Mouse (Mus musculus) gastrocnemius, postnatal 10 days (tissue): Measurements from ENCODE around the gene Sept1. TPM values are rescaled to one million over a fixed set of nuclear protein-coding genes. Genes with fewer than 3 reads are reported as not detected.
A peak's percentile ranks its signal among the peaks of the same experiment; 100 is the strongest.

Experiments used
- DNase-seq: peaks from one replicate; pipeline ENCODE4 v3.0.0; 2021; ENCODE audit warnings: mixed read lengths
- total RNA-seq, 2 experiments: library from RNA; stranded (reverse); gene quantifications; 2 replicates each; pipeline ENCODE4 v1.2.3; 2021

Gene Sept1
- total RNA-seq, 2 experiments from 2014 or later: 6.9 to 7.5 TPM

- no peak for DNase-seq
Measured at GRCm38 (mm10) chr7:127218670-127219069, 14.3 kb downstream of the Sept1 start.

GRCm38 (mm10) chr7:127217901-127218642 lies 14.9 kb downstream of the Sept1 start:
- DNase-seq: no peak

- DNase-seq: no peak
Measured at GRCm38 (mm10) chr7:127217475-127217874, 15.5 kb downstream of the Sept1 start.

- no peak for DNase-seq
Measured at GRCm38 (mm10) chr7:127216307-127216706, 16.6 kb downstream of the Sept1 start.

GRCm38 (mm10) chr7:127214981-127215871 lies 17.7 kb downstream of the Sept1 start:
- peak; percentile 71 for DNase-seq

- peak; percentile 60 for DNase-seq
Measured at GRCm38 (mm10) chr7:127214521-127214920, 18.4 kb downstream of the Sept1 start.

GRCm38 (mm10) chr7:127213930-127214329 lies 19.0 kb downstream of the Sept1 start:
- DNase-seq: no peak

GRCm38 (mm10) chr7:127213485-127213884 lies 19.4 kb downstream of the Sept1 start:
- no peak for DNase-seq

- peak; percentile 57 for DNase-seq
Measured at GRCm38 (mm10) chr7:127212432-127213250, 20.3 kb downstream of the Sept1 start.

GRCm38 (mm10) chr7:127211014-127211745 lies 21.8 kb downstream of the Sept1 start:
- no peak for DNase-seq

- DNase-seq: no peak
Measured at GRCm38 (mm10) chr7:127210266-127210665, 22.7 kb downstream of the Sept1 start.

GRCm38 (mm10) chr7:127209851-127210250 lies 23.1 kb downstream of the Sept1 start:
- DNase-seq: no peak

- DNase-seq: peak; percentile 96
Measured at GRCm38 (mm10) chr7:127208553-127209438, 24.1 kb downstream of the Sept1 start, which contains the start of gene Mylpf. Gene Mylpf (plus strand): TSS chr7:127208890.

GRCm38 (mm10) chr7:127208295-127208552 lies 24.7 kb downstream of the Sept1 start, which contains the start of gene Tbc1d10b:
Gene Tbc1d10b (minus strand): TSS chr7:127208468.
- DNase-seq: no peak

- no peak for DNase-seq
Measured at GRCm38 (mm10) chr7:127207374-127208294, 25.3 kb downstream of the Sept1 start.

GRCm38 (mm10) chr7:127206606-127207005 lies 26.3 kb downstream of the Sept1 start:
- DNase-seq: no peak

- no peak for DNase-seq
Measured at GRCm38 (mm10) chr7:127196484-127196883, 36.4 kb downstream of the Sept1 start.

GRCm38 (mm10) chr7:127195544-127196295 lies 37.2 kb downstream of the Sept1 start, which contains the start of gene Cd2bp2:
Gene Cd2bp2 (minus strand): TSS chr7:127196050.
- DNase-seq: peak; percentile 91

- no peak for DNase-seq
Measured at GRCm38 (mm10) chr7:127194633-127195029, 38.3 kb downstream of the Sept1 start.
